Mouse (Mus musculus): ENCODE measurements around the gene Igsf9.

GRCm38 (mm10) chr1:172501371-172502144 is 20.0 kb downstream of the Igsf9 start:
- TF ChIP-seq CTCF (IDR thresholded peaks at IDR 0.05; ENCODE audit: low read depth, low read length): no peak
- TF ChIP-seq POLR2AphosphoS5 (IDR thresholded peaks at IDR 0.05; ENCODE audit: insufficient replicate concordance, low read depth, low read length): no peak
- no peak for TF ChIP-seq TAL1 (conservative IDR thresholded peaks at IDR 0.05; ENCODE audit: low read depth, low read length)

Measured in G1E (cell line).